Mouse (Mus musculus) spleen, adult 12 weeks (tissue): ENCODE data around the gene Nnat.

Experiments
- DNase-seq: peaks from one replicate; pipeline ENCODE4 v3.0.0; 2022; ENCODE audit warnings: low spot score

Gene Nnat

GRCm38 (mm10) chr2:157559858-157560257, at the start of gene Nnat:
Gene Nnat, plus strand, starts transcription at chr2:157560078.
- no peak for DNase-seq

GRCm38 (mm10) chr2:157512859-157513258, 47.0 kb upstream of the Nnat start:
- no peak for DNase-seq

- DNase-seq = no peak
Observed at GRCm38 (mm10) chr2:157513737-157514208, 46.1 kb upstream of the Nnat start.

- no peak for DNase-seq
Observed at GRCm38 (mm10) chr2:157514353-157514752, 45.5 kb upstream of the Nnat start.

DNA sequence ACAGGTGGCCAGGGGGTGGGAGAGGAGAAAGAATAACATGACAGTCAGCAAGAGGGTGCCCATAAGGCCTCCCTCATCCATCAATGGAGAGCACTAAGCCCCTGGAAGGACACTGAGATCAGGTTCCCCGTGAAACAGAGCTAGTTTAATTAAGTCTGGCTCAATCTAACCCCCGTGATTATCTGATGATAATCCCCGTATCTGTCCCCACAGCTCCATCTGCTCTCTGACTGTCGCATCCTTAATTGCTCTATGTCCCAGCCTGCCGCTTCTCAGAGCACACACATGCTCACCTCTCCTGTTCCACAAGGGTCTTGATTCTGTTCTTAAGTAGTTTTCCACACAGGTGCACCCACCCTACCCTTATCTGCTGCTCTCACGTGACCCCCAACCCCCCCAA, 42.4 kb upstream of the Nnat start:
- no peak for DNase-seq

GRCm38 (mm10) chr2:157518451-157518850, 41.4 kb upstream of the Nnat start:
- no peak for DNase-seq

GRCm38 (mm10) chr2:157519452-157519851, 40.4 kb upstream of the Nnat start:
- DNase-seq = no peak

DNA sequence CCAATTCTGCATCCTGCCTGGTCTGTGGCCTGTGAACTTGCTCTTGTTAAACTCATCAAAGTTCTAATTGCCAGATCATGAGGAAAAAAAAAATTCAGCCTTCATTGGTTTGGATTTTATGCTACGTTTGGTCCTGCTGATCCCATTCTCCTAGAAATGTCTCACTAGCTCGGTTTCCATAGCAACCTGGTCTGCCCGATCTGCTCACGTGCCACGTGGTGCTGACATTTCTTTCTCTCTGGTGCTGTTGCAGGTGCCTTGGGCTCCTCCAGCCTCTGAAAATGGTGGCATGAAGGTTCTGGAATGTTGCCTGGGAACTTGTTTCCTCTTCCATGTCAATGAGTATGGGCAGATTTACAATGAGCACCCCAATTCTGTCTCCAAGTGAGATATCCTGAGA, 39.4 kb upstream of the Nnat start:
- no peak for DNase-seq

- DNase-seq = no peak
Observed at GRCm38 (mm10) chr2:157522556-157522955, 37.3 kb upstream of the Nnat start.

- DNase-seq = no peak
Observed at GRCm38 (mm10) chr2:157530056-157530955, 29.6 kb upstream of the Nnat start.

- DNase-seq = no peak
Observed at GRCm38 (mm10) chr2:157531681-157532426, 28.0 kb upstream of the Nnat start.

DNA sequence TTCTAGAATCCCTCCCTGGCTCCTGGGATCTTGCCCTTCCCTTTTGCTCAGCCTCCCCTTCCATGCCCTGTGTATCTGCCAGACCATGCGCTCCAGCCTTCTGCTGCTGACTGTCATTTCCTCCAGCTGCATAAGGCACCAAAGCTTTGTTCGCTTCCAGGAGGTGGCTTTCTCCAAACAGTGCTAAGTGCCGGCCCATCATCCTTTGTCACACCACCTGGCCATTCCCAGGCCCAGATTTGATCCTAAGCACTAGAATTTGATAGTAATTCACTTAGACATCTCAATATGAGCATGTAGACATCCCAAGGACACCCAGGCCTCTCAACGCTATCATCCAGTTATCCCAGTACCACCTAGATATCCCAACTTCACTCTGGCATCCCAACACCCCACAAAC, 25.7 kb upstream of the Nnat start:
- no peak for DNase-seq

DNA sequence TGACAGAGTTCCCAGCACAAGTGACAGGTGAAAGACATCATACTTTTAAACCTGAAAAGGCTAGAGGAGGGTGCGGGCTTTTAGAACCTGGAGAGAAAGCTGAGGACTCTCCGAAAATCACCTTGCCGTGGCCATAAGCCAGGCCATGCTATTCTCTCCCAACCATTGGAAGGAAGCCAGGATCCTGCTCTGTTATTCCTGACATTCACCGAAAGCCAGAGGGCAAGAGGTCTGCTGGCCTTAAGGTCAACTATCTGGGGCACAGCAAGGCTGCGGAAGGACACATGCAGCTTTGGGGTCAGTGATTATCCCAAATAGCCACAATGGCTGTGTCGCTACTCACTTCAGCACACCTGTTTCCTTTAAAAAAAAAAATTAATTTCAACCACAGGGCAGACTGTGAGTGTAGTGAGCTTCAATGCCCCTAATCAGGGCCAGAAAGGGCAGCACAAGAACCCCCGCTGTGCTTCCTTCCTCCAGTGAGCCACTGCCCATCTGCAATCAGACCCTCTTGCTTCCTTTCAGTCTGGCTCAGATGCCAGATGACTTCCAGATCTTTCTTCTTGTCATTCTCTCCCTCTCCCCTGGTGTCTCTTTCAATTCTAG, 23.3 kb upstream of the Nnat start:
- no peak for DNase-seq

GRCm38 (mm10) chr2:157537118-157537517, 22.8 kb upstream of the Nnat start:
- no peak for DNase-seq

DNA sequence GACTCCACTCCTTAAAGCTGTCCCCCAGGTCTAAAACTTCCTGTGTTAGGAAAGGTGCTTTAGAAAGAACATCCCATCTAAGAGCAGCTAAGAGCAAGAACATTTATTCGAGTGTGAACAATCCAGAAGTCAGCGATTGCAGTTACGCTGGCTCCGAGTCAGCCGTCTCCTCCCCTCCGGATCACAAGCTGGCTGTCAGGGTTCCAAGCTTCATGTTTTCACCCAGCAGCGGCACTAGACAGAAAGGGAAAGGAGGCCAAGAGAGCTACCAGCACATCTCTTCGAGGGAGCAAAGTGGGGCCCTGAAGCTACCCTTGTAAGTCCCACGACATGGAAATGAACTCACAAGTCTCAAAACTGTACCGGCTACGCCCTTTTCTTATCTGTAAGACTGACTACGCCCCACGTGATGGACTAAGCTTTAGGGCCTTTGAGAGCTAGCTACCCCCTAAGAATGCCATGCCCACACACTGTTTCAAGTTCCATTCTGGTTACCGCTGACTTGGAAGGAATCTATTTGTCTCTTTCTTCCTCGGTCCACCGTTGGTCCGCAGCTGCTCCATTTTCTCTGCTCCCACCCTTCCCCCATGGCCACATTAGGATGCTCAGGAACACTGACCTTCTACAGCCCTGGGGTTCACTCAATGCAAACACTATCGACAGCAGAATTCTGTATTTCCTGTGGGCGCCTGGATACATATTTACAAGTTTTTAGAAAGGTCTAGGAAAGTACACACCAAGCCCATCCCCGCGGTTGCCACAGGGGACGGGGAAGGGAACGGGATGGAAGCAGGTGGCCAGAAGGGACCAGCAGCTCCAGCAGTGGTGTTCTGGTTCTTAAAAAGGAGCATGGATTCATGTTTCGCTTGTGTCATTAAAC, 19.6 kb upstream of the Nnat start:
- DNase-seq = no peak

DNA sequence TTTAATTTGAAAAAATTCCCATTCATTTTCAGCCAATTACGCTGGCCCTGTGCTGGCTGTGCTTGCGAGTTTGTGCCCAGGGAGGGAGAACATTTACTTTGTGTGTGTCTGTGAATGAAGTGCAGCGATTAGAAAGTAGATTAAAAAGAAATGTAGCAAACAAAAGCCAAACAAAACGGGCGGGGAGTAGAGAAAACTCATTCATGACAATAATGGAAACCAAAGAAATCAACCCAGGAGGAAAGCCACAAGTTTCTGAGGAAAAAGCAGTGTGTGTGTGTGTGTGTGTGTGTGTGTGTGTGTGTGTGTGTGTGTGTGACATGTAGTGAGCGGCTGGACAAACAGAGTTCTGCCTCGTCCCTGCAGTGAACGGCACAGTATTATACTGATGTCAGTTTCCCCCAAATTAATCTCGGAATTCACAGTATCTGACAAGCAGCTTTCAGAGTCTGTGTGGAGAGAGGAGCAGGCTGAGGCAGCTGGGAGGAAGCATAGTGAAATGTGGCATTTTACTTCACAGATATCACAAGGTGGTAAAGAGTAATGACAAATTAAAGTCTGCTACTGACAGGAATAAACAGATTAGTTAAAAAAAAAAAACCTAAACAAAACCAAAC, 18.8 kb upstream of the Nnat start:
- no peak for DNase-seq

DNA sequence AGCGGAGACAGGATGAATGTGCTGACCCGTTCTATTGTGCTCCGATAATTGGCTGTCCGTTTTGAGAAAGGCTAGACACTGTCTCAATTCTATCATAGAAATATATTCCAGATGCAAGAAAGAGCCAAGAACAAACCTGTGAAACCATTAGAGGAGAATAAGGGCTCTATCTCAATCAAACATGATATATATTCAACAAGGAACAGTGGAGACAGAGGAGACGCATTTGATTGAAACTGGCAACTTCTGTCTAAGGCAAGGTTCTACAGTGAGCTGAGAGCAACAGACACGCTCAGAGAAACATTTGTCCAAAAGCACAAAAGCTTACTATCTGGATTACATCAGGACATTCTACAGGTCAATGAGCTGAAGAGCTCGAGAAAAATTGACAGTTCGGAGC, 18.2 kb upstream of the Nnat start:
- no peak for DNase-seq

GRCm38 (mm10) chr2:157542415-157542814, 17.5 kb upstream of the Nnat start:
- no peak for DNase-seq

DNA sequence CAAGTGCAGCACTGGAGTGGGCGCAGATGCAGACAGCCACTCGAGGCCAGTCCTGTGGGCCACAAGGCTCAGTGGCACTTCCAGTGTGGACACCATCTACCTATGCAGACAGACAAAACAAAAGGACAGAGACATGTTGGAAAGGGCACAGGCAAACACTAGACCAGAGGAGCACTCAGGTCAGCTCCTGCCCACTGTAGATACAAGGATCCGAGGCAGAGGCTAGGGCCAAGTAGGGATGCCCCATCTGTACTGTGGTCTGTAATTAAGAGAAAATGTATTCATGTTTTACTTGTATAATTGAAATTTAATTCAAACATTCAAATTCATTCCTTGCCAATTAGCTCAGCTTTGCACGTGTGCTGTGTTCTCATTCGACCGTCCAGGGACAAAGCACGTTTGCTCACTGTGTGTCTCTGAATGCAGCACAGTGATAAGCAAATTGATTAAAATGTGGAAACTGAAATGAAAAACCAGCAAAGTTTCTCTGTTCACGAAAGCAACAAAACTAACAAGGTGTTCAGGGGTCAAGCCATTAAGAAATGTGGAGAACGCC, 15.5 kb upstream of the Nnat start:
- no peak for DNase-seq

DNA sequence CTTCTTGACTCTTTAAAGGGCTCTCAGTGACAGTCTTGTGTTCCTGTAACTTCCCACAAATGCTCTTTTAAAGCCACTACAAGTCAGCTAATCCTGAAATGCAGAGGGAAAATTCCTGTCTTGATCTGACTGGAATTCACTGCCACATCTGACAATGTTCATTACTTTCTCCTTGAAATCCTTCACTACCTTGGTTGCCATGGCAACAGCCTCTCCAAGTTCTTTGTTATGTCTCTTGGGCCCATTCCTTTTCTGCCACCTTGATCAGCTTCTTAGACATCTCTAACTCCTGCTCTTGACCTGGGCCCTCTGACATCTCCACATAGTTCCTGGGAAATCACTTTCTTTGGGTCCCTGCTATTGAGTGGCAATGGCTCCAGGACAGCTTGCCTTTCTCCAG, 13.2 kb upstream of the Nnat start:
- DNase-seq = no peak

DNA sequence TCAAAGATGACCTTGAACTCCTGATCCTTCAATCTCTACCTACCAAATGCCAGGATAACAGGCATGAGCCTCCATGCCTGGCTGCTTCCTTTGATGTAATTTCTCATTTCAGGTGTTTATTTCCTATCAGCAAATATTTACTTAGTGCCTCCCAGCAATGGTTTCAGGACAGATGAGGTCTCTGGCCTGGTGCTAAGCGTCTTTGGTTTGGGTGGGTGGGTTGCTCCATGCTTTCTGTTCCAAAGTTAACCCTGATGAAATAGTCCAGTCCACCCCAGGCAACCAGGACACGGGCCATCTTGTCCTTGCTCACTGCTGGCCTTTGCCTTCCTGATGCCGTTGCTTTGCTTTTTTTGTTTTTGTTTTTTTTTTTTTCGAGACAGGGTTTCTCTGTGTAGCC, 9.6 kb upstream of the Nnat start:
- no peak for DNase-seq
